Comparison of ENCODE assay signal across 9 mouse cellular contexts in the genomic region with DNA sequence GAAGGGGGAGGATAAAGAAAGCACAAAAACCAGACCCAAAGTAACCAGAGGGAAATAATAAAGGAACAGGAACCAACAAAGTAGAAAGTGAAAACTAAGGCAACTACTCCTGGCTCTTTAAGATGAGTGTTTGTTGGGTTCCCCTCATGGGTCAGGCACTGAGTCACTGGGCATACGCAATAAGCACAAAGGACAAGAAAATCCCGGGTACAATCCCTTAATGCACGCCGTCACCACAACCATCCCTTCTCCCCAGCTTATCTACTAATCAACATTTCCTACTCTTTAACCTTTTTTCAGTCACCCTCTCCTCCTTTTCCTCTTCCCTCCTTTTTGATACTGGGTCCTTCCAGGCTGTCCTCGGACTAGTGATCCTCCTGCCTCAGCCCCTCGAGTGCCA. TPM values are rescaled to one million over a fixed set of nuclear protein-coding genes. Genes with fewer than 3 reads are reported as not detected.
DNase-seq lines count a peak whose midpoint lies in the region; ATAC-seq and TF ChIP-seq lines count a peak whose summit lies in the region.
"Had no signal": no experiment of that assay in that cellular context is flagged by ENCODE, and none has a peak within 500 bp of the region (broad histone marks: within the 10 kb centered on the region; RNA-seq: fewer than 3 reads in every experiment).

No protein-coding gene starts in this region.

- DNase-seq in heart, adult 18-20 months: no peak
- no peak for DNase-seq in G1E (ENCODE audit: low spot score)
- DNase-seq in midbrain, embryonic 10.5 days (ENCODE audit: low spot score): no peak
- no peak for DNase-seq in adrenal gland, postnatal 4 days (ENCODE audit: low spot score in 2 of 2)
- no peak for DNase-seq in cerebellum, adult 9-10 months
- no peak for DNase-seq in right cerebral cortex, postnatal 10 days (ENCODE audit: low spot score in 2 of 2)
- DNase-seq: kidney, adult 8-10 months had no signal

- TF ChIP-seq CTCF in G1E (IDR thresholded peaks at IDR 0.05; ENCODE audit: low read depth, low read length): no peak

- no peaks in the 10 kb centered on the region for H3K9me3 ChIP-seq in heart, embryonic 16.5 days (replicated peaks; ENCODE audit: control insufficient read depth, low read length)
- no peaks in the 10 kb centered on the region for H3K9me3 ChIP-seq in G1E (replicated peaks)
- no peaks in the 10 kb centered on the region for H3K9me3 ChIP-seq in midbrain, embryonic 10.5 days (replicated peaks)

- peaks cover 15% of the 10 kb centered on the region for H3K4me1 ChIP-seq in heart, embryonic 16.5 days (ENCODE audit: control insufficient read depth, insufficient read depth, low read length)
- peaks cover 39% of the 10 kb centered on the region for H3K4me1 ChIP-seq in G1E (ENCODE audit: insufficient read depth, low read depth, low read length)
- peaks cover 35% of the 10 kb centered on the region for H3K4me1 ChIP-seq in midbrain, embryonic 10.5 days

- ATAC-seq in heart, embryonic 16.5 days (replicated peaks; ENCODE audit: extremely low read depth, insufficient read depth, low FRiP score): no peak
- no peak for ATAC-seq in G1E (ENCODE audit: extremely low read depth, insufficient number of reproducible peaks, low FRiP score, poor library complexity, severe bottlenecking)
- peak; percentile 44 for ATAC-seq in granulocyte monocyte progenitor cell, adult 5-6 weeks (replicated peaks; ENCODE audit: poor library complexity, severe bottlenecking)

- no peak overlapping the region for H3K27ac ChIP-seq in heart, embryonic 16.5 days (ENCODE audit: low read length)
- no peak overlapping the region for H3K27ac ChIP-seq in midbrain, embryonic 10.5 days (replicated peaks)

- peak overlapping the region; percentile 90 for H3K4me3 ChIP-seq in heart, embryonic 16.5 days (ENCODE audit: low read length)
- H3K4me3 ChIP-seq in G1E (ENCODE audit: low read depth, low read length): peak overlapping the region; percentile 89; the same call in 1 of the 2 replicates
- peak overlapping the region; percentile 84 for H3K4me3 ChIP-seq in midbrain, embryonic 10.5 days

- peaks cover 16% of the 10 kb centered on the region for H3K36me3 ChIP-seq in heart, embryonic 16.5 days (ENCODE audit: control insufficient read depth, insufficient read depth)
- peaks cover 40% of the 10 kb centered on the region for H3K36me3 ChIP-seq in G1E (replicated peaks)
- peaks cover 24% of the 10 kb centered on the region for H3K36me3 ChIP-seq in midbrain, embryonic 10.5 days

- no peaks in the 10 kb centered on the region for H3K27me3 ChIP-seq in heart, embryonic 16.5 days (ENCODE audit: control insufficient read depth, insufficient read depth, low read length)
- no peaks in the 10 kb centered on the region for H3K27me3 ChIP-seq in G1E (ENCODE audit: insufficient read depth, low read length)
- no peaks in the 10 kb centered on the region for H3K27me3 ChIP-seq in midbrain, embryonic 10.5 days (ENCODE audit: low read depth, poor library complexity, severe bottlenecking)

- H3K4me2 ChIP-seq in heart, embryonic 16.5 days (ENCODE audit: low read depth, low read length): peak overlapping the region; percentile 89

- 81% methylated on average over 6 of the region's 6 CpGs for WGBS in heart, embryonic 16.5 days
- 88% methylated on average over 6 of the region's 6 CpGs for WGBS in midbrain, embryonic 10.5 days

- H3K9ac ChIP-seq in heart, embryonic 16.5 days (ENCODE audit: low read length): no peak overlapping the region

RNA-seq across cellular contexts. Expression of a gene that starts 1.3 kb away (rescaled TPM):
- polyA plus RNA-seq in heart, embryonic 16.5 days (2015; fragmentation: Nextera tagmentation; extraction: Ambion mirVana): 60.4 and 65.1 TPM in 2 replicates
- 10 to 100 TPM; 84.3 to 88.4 TPM for total RNA-seq in heart, adult 18-20 months (2021)
- total RNA-seq in G1E (2014; fragmentation: Nextera tagmentation) (50.1 and 60.0 TPM in 2 replicates), G1E (2017) (34.1 and 36.4 TPM in 2 replicates)
- polyA plus RNA-seq in G1E (2012): 103 and 114 TPM in 2 replicates
- 49.5 and 50.5 TPM in 2 replicates for total RNA-seq in granulocyte monocyte progenitor cell, adult 5-6 weeks (2014; fragmentation: Nextera tagmentation)
- 13.9 and 28.8 TPM in 2 replicates for total RNA-seq in granulocyte monocyte progenitor cell, adult 5-6 weeks (2017)
- polyA plus RNA-seq in midbrain, embryonic 10.5 days (2016; fragmentation: Nextera tagmentation; extraction: Ambion mirVana): 62.7 and 71.6 TPM in 2 replicates
- 10 to 100 TPM; 62.8 to 66.2 TPM for total RNA-seq in adrenal gland, postnatal 4 days (2021)

RNA-seq across cellular contexts. Expression of a gene that starts 2.1 kb away (rescaled TPM):
- 34.7 and 41.0 TPM in 2 replicates for polyA plus RNA-seq in heart, embryonic 16.5 days (2015; fragmentation: Nextera tagmentation; extraction: Ambion mirVana)
- total RNA-seq in heart, adult 18-20 months (2021): 10 to 100 TPM; 25.8 to 26.8 TPM
- total RNA-seq in G1E (2014; fragmentation: Nextera tagmentation): 21.1 and 30.4 TPM in 2 replicates
- total RNA-seq in G1E (2017): 9.5 and 10.7 TPM in 2 replicates
- 109 and 136 TPM in 2 replicates for polyA plus RNA-seq in G1E (2012)
- 22.0 and 36.0 TPM in 2 replicates for total RNA-seq in granulocyte monocyte progenitor cell, adult 5-6 weeks (2014; fragmentation: Nextera tagmentation)
- total RNA-seq in granulocyte monocyte progenitor cell, adult 5-6 weeks (2017): 20.0 and 24.1 TPM in 2 replicates
- 57.6 and 62.3 TPM in 2 replicates for polyA plus RNA-seq in midbrain, embryonic 10.5 days (2016; fragmentation: Nextera tagmentation; extraction: Ambion mirVana)
- total RNA-seq in adrenal gland, postnatal 4 days (2021): 10 to 100 TPM; 24.6 to 27.3 TPM

RNA-seq across cellular contexts. Expression of a gene that starts 9.2 kb away (rescaled TPM):
- not detected in 2 replicates for polyA plus RNA-seq in heart, embryonic 16.5 days (2015; fragmentation: Nextera tagmentation; extraction: Ambion mirVana)
- not detected for total RNA-seq in heart, adult 18-20 months (2021)
- total RNA-seq in G1E (2014; fragmentation: Nextera tagmentation) (not detected in 2 replicates), G1E (2017) (not detected in 2 replicates)
- not detected in 2 replicates for polyA plus RNA-seq in G1E (2012)
- total RNA-seq in granulocyte monocyte progenitor cell, adult 5-6 weeks (2014; fragmentation: Nextera tagmentation): not detected in 2 replicates
- not detected in 2 replicates for total RNA-seq in granulocyte monocyte progenitor cell, adult 5-6 weeks (2017)
- polyA plus RNA-seq in midbrain, embryonic 10.5 days (2016; fragmentation: Nextera tagmentation; extraction: Ambion mirVana): 0.20 TPM in 1 of 2 replicates, not detected in the other
- total RNA-seq in adrenal gland, postnatal 4 days (2021): not detected

RNA-seq across cellular contexts. Expression of a gene that starts 23.4 kb away (rescaled TPM):
- 20.8 and 21.4 TPM in 2 replicates for polyA plus RNA-seq in heart, embryonic 16.5 days (2015; fragmentation: Nextera tagmentation; extraction: Ambion mirVana)
- 10 to 100 TPM; 14.7 to 15.5 TPM for total RNA-seq in heart, adult 18-20 months (2021)
- 10.1 and 17.1 TPM in 2 replicates for total RNA-seq in G1E (2014; fragmentation: Nextera tagmentation)
- total RNA-seq in G1E (2017): 9.1 and 10.0 TPM in 2 replicates
- 33.4 and 41.5 TPM in 2 replicates for polyA plus RNA-seq in G1E (2012)
- total RNA-seq in granulocyte monocyte progenitor cell, adult 5-6 weeks (2014; fragmentation: Nextera tagmentation): 19.6 and 21.6 TPM in 2 replicates
- total RNA-seq in granulocyte monocyte progenitor cell, adult 5-6 weeks (2017): 10.4 and 12.4 TPM in 2 replicates
- polyA plus RNA-seq in midbrain, embryonic 10.5 days (2016; fragmentation: Nextera tagmentation; extraction: Ambion mirVana): 39.9 and 41.8 TPM in 2 replicates
- 10 to 100 TPM; 25.0 to 27.0 TPM for total RNA-seq in adrenal gland, postnatal 4 days (2021)

RNA-seq across cellular contexts. Expression of a gene that starts 23.6 kb away (rescaled TPM):
- 5.8 and 11.1 TPM in 2 replicates for polyA plus RNA-seq in heart, embryonic 16.5 days (2015; fragmentation: Nextera tagmentation; extraction: Ambion mirVana)
- 1 to 10 TPM; 1.5 to 3.4 TPM for total RNA-seq in heart, adult 18-20 months (2021)
- total RNA-seq in G1E (2014; fragmentation: Nextera tagmentation): 1.8 TPM in 1 of 2 replicates, not detected in the other
- 1.2 and 1.4 TPM in 2 replicates for total RNA-seq in G1E (2017)
- 1.4 and 1.8 TPM in 2 replicates for polyA plus RNA-seq in G1E (2012)
- 67.9 and 72.3 TPM in 2 replicates for total RNA-seq in granulocyte monocyte progenitor cell, adult 5-6 weeks (2014; fragmentation: Nextera tagmentation)
- total RNA-seq in granulocyte monocyte progenitor cell, adult 5-6 weeks (2017): 55.9 and 75.5 TPM in 2 replicates
- 3.5 and 4.0 TPM in 2 replicates for polyA plus RNA-seq in midbrain, embryonic 10.5 days (2016; fragmentation: Nextera tagmentation; extraction: Ambion mirVana)
- total RNA-seq in adrenal gland, postnatal 4 days (2021): 1 to 10 TPM; 2.2 to 4.2 TPM
